Mouse (Mus musculus) midbrain, postnatal 0 days (tissue): ENCODE data around the gene Elovl3. TPM values are rescaled to one million over a fixed set of nuclear protein-coding genes. Genes with fewer than 3 reads are reported as not detected.

Source experiments
- ATAC-seq: fragments of 200-750 bp; cut with Nextera tagmentation; 2 replicates; pipeline ENCODE4 v1.8.0; 2017; ENCODE audit warnings: moderate number of reproducible peaks, mild to moderate bottlenecking, moderate TSS enrichment, moderate library complexity; ENCODE audit not compliant: low FRiP score
- DNase-seq: peaks from one replicate; pipeline ENCODE4 v3.0.0-alpha.2; 2015; ENCODE audit warnings: low spot score
- H3K27ac ChIP-seq: fragments of 300-500 bp; sonication (generic); 2 replicates; pipeline ENCODE4 v1.5.1; 2014; ENCODE audit warnings: low read depth, mild to moderate bottlenecking, low read length, mixed read lengths
- H3K27me3 ChIP-seq: fragments of 300-500 bp; sonication (generic); 2 replicates; pipeline ENCODE4 v1.6.1; 2014; ENCODE audit warnings: low read length, control low read depth, mixed read lengths; ENCODE audit not compliant: insufficient read depth
- H3K36me3 ChIP-seq: fragments of 300-500 bp; sonication (generic); 2 replicates; pipeline ENCODE4 v1.6.1; 2014; ENCODE audit warnings: low read length, control low read depth, mixed read lengths; ENCODE audit not compliant: insufficient read depth
- H3K4me1 ChIP-seq: fragments of 300-500 bp; sonication (generic); 2 replicates; pipeline ENCODE4 v1.6.1; 2014; ENCODE audit warnings: mild to moderate bottlenecking, control low read depth, antibody characterized with exemption, low read length, mixed read lengths; ENCODE audit not compliant: insufficient read depth
- H3K4me2 ChIP-seq: fragments of 300-500 bp; sonication (generic); 2 replicates; pipeline ENCODE4 v1.6.1; 2014; ENCODE audit warnings: low read depth, mild to moderate bottlenecking, low read length, mixed read lengths; ENCODE audit not compliant: poor library complexity, severe bottlenecking
- H3K4me3 ChIP-seq: fragments of 300-500 bp; sonication (generic); 2 replicates; pipeline ENCODE4 v1.5.1; 2014; ENCODE audit warnings: low read depth, mild to moderate bottlenecking, low read length, moderate library complexity
- H3K9ac ChIP-seq: fragments of 300-500 bp; sonication (generic); replicated peaks from 2 replicates; pipeline ENCODE4 v1.6.1; 2014; ENCODE audit warnings: mild to moderate bottlenecking, low read length, moderate library complexity, mixed read lengths; ENCODE audit not compliant: poor library complexity, severe bottlenecking
- H3K9me3 ChIP-seq: fragments of 300-500 bp; sonication (generic); 2 replicates; pipeline ENCODE4 v1.6.1; 2016; ENCODE audit warnings: low read length, control low read depth
- CTCF ChIP-seq: IDR thresholded peaks from 2 replicates; pipeline ENCODE4 v1.5.1; 2016; ENCODE audit warnings: antibody characterized with exemption, mild to moderate bottlenecking
- WGBS: fragments of 180-500 bp; shearing (Covaris S2); extraction: QIAGEN DNeasy Blood & Tissue Kit; methylation state at CpG from one replicate; pipeline ENCODE4 v1.1.7; 2014; 5-methylcytosine and 5-hydroxymethylcytosine counted together
- polyA plus RNA-seq: library from polyadenylated mRNA; unstranded; fragments of >200 nt; fragmentation: Nextera tagmentation; extraction: Ambion mirVana; gene quantifications from 2 replicates; pipeline ENCODE4 v1.2.1, GENCODE M21; 2015
- total RNA-seq: library from RNA; depleted of rRNA; stranded (reverse); fragments of >200 nt; gene quantifications from 2 replicates; pipeline ENCODE4 v1.2.3, GENCODE M21; 2014

Elovl3 gene
- total and polyA plus RNA-seq, 2 experiments from 2014 or later, result 0.05 to 0.21 TPM

DNA sequence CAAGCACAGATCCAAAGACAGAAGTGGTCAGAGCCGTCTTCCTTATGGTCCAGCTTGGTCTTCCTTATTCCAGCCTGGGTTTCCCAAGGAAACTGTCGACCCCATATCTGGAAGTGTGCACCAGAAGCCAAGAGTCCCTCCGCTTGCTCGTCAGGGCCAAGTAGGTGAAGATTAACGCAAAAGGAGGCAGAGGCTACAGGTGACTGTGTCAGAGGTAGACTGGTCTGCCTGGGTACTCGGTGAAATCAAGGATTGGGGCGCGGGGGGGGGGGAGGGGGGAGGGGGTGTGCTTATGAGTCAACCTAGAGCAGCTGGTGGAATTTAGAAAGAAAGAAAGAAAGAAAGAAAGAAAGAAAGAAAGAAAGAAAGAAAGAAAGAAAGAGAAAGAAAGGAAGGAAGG is 414 bp upstream of the Elovl3 start:
- H3K4me1 ChIP-seq, result 0 out of 2 replicates have a peak, but pooled peaks cover 2% of the 10 kb centered on the region
- no peak overlapping the region for H3K27ac ChIP-seq
- no peak overlapping the region for H3K9ac ChIP-seq
- H3K27me3 ChIP-seq, result peaks cover 32% of the 10 kb centered on the region
- peak overlapping the region; percentile 40 for H3K4me2 ChIP-seq
- TF ChIP-seq CTCF, result no peak
- peak overlapping the region; percentile 15; the same call in 1 of the 2 replicates for H3K4me3 ChIP-seq
- 7% methylated on average over 6 of the region's 8 CpGs for WGBS
- no peak for DNase-seq
- no peaks in the 10 kb centered on the region for H3K9me3 ChIP-seq
- no peak for ATAC-seq
- H3K36me3 ChIP-seq, result no peaks in the 10 kb centered on the region

DNA sequence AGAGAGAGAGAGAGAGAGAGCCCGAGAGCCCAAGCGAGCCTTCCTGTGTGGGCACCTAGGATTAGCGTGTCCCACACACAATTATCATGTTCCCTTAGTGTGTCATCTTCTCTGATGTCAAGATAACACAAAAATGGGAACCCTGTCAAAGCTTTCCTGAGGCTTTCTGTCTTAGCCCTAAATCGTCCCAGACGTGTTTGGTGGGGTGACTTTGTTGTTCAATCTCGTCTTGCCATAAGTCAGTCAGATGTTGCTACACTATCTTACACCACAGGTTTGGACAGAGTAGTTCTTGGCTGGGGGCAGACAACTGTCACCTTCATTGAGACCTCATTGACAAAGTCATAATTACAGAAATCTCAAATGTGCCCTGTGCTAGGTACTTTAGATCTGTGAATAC is 880 bp downstream of the Elovl3 start:
- Histone ChIP-seq H3K27me3 (peaks cover 44% of the 10 kb centered on the region), H3K27ac (no peak overlapping the region), H3K4me2 (no peak overlapping the region), H3K9me3 (no peaks in the 10 kb centered on the region), H3K4me1 (0 out of 2 replicates have a peak, but pooled peaks cover 2% of the 10 kb centered on the region), H3K36me3 (no peaks in the 10 kb centered on the region), H3K9ac (no peak overlapping the region), H3K4me3 (no peak overlapping the region)
- TF ChIP-seq CTCF, result no peak
- 28% methylated on average over 6 of the region's 6 CpGs for WGBS
- DNase-seq (no peak), ATAC-seq (no peak)

DNA sequence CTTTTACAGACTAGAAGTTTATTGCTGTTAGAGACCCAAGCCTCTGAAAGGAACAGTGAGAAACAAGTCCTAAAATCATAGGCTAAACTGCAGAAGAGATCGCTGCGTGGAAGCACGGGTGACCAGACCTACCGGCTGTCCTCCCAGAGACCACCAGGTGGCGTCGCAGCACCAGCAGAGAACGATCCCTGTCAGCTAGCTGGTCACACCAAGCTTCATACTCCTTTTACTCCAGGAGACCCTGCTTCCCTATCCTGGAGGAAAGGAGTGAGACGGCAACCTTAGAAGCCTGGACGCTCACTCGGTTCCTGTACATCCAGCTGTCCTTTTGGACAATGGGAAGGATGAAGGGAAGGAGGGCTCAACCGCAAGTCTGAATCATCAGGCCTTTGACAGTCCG is 3.6 kb downstream of the Elovl3 start:
- DNase-seq, result peak; percentile 92
- no peaks in the 10 kb centered on the region for H3K36me3 ChIP-seq
- H3K4me2 ChIP-seq, result peak overlapping the region; percentile 100
- under 1% methylated on average over 12 of the region's 12 CpGs for WGBS
- H3K4me3 ChIP-seq, result peak overlapping the region; percentile 56
- no peak overlapping the region for H3K27ac ChIP-seq
- no peak overlapping the region for H3K9ac ChIP-seq
- peaks cover 46% of the 10 kb centered on the region for H3K27me3 ChIP-seq
- TF ChIP-seq CTCF, result peak; percentile 100
- 0 out of 2 replicates have a peak, but pooled peaks cover 2% of the 10 kb centered on the region for H3K4me1 ChIP-seq
- H3K9me3 ChIP-seq, result no peaks in the 10 kb centered on the region
- ATAC-seq, result peak; percentile 69; the same call in 1 of the 2 replicates

DNA sequence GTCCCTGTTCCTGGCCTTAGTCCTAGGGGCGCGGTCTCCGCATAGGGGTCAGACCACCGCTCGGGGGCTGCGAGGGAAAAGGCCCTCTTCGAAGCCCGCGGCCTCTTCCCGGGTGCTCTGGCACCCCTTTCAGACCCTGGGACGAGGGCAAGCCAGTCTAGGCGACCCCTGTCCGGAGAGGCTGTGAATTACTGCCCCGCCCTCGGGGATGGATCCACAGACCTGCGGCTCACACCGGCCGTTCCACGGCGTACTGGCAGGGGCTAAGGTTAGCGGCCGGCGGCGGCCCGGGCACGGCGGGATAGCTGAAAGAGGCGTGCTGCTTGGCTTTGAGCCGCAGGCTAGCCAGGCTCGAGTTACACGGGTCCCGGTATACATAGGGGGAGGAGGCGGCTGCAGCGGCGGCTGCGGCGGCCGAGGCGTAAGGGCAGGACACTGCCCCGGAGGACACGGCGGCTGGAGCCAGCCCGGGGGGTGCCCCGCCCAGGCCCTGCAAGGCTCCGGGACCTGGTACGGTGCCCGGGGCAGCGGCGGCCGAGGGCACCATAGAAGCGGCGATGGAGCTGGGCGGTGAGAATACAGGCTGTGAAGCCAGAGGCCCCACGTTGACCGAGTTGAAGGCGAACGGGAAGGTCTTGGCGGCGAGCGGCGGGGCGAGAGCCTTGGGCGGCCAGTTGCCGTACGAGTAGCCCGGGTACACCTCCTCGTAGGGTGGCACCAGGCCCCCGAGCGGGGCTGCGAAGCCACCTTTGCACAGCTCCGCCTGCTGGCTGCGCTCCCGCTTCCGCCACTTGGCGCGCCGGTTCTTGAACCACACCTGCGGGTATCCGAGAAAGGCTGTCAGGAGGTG is 4.3 kb downstream of the Elovl3 start:
- DNase-seq, result peak; percentile 33
- Histone ChIP-seq H3K4me1 (0 out of 2 replicates have a peak, but pooled peaks cover 2% of the 10 kb centered on the region), H3K27me3 (peaks cover 43% of the 10 kb centered on the region), H3K27ac (no peak overlapping the region), H3K9ac (peak overlapping the region; percentile 55), H3K36me3 (no peaks in the 10 kb centered on the region), H3K4me2 (peak overlapping the region; percentile 100), H3K9me3 (no peaks in the 10 kb centered on the region), H3K4me3 (peak overlapping the region; percentile 56)
- WGBS, result under 1% methylated on average over 73 of the region's 79 CpGs
- peak; percentile 65 for TF ChIP-seq CTCF
- ATAC-seq, result peak; percentile 57; the same call in 1 of the 2 replicates

DNA sequence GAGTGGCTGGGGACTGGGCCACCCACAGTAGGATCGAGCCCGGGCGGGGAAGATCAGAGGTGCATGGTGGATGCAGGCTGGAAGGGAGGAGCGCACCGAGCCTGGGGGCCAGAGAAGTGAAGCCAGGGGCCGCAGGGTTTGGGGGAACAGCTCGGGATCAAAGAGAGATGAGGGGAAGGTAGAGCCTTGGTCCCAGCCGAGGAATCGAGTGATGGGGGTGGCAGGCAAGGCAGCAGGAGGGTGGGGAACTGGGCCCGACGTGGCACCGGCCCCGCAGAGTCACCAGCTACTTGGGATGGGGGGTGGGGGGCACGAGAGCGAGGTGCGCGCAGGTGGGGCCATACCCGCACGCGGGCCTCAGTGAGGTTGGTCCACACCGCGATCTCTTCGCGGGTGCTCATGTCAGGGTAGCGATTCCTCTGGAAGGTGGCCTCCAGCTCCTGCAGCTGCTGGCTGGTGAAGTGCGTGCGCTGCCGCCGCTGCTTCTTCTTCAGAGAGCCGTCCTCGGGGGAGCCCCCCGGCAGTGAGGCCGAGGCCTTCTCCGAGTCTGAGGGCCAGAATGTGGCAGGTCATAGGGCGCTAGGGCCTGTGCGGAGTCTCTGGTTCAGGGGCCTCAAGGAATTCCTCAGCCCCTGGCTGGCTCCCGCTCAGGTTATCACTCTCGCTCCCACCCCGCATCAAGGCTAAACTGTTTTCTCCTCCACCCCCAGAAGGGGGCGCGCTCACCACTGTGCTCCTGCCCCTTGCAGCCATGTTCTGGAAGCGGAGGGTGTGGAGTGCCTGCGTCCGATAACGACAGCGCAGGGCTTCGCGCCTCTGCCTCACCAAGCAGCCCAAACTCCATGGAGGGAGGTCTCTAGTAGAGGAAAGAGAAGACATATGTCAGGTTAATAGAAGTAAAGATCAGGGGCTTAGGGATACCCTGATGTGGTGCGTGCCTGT is 5.2 kb downstream of the Elovl3 start:
- DNase-seq (no peak), ATAC-seq (peak; percentile 28; the same call in 1 of the 2 replicates)

More for the DNA sequence above, 5.2 kb downstream of the Elovl3 start:
- Histone ChIP-seq H3K4me2 (peak overlapping the region; percentile 100), H3K36me3 (no peaks in the 10 kb centered on the region), H3K27me3 (peaks cover 40% of the 10 kb centered on the region), H3K9me3 (no peaks in the 10 kb centered on the region), H3K9ac (peak overlapping the region; percentile 55; the same call in 1 of the 2 replicates), H3K27ac (no peak overlapping the region), H3K4me3 (peak overlapping the region; percentile 56), H3K4me1 (0 out of 2 replicates have a peak, but pooled peaks cover 2% of the 10 kb centered on the region)
- 2% methylated on average over 49 of the region's 49 CpGs for WGBS
- peak; percentile 74 for TF ChIP-seq CTCF
